Mouse (Mus musculus): ENCODE data around the gene Gm8113.
"Not testable (repeated sequence)": the region's sequence is repeated elsewhere in the genome, so short reads cannot be mapped to it uniquely, and the experiment has no call there.

Gm8113 gene

GRCm38 (mm10) chr14:43924688-43925403 is at the start of gene Gm8113:
Gene Gm8113, plus strand, starts transcription at chr14:43925390.
- DNase-seq: peak; percentile 67 to 68

- not testable (repeated sequence) for DNase-seq
Observed at GRCm38 (mm10) chr14:43875417-43875816, 49.8 kb upstream of the Gm8113 start, which contains the start of gene Ear1. Gene Ear1, minus strand, starts transcription at chr14:43875517.

- not testable (repeated sequence) for DNase-seq
Observed at GRCm38 (mm10) chr14:43877789-43878188, 47.4 kb upstream of the Gm8113 start.

GRCm38 (mm10) chr14:43879966-43880545 is 45.1 kb upstream of the Gm8113 start:
- DNase-seq: not testable (repeated sequence)

- DNase-seq: not testable (repeated sequence)
Observed at GRCm38 (mm10) chr14:43886235-43886634, 39.0 kb upstream of the Gm8113 start.

- DNase-seq: not testable (repeated sequence)
Observed at GRCm38 (mm10) chr14:43891288-43891687, 33.9 kb upstream of the Gm8113 start.

DNA sequence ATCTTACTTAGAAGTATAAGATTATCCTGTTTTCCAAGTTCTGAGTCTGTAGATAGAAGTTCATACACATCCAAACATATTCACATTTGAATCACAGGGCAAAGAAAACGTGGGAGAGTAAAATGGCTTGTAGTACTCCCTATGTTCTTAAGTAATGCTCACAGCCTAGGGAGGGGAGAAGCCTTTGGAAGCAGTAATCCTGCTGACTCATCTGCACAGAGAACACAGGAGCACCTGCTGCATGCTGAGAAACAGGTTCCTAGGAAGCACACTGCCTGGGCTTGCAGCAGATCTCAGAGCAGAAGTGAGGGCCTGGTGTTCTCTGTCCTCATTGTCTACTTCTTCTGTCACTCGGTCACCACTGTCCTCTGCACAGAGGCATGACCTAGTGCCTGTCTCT is 29.8 kb upstream of the Gm8113 start:
- DNase-seq: not testable (repeated sequence)

DNA sequence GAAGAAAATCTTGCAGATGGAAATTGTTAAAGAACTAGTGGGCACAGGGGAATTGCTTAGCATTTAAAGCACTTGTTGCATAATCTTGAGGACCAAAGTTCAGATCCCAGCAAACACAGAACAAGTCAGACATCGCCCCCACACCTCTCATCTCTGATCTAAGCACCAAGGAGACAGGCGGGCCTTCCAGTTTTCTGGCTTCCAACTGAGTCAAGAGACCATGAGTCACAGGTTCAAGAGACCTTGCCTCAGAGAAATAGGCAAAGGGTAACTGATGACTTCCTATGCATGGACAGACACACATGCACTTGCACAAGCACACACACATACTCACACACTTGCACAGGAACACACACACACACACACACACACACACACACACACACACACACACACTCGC is 26.6 kb upstream of the Gm8113 start:
- DNase-seq: not testable (repeated sequence)

DNA sequence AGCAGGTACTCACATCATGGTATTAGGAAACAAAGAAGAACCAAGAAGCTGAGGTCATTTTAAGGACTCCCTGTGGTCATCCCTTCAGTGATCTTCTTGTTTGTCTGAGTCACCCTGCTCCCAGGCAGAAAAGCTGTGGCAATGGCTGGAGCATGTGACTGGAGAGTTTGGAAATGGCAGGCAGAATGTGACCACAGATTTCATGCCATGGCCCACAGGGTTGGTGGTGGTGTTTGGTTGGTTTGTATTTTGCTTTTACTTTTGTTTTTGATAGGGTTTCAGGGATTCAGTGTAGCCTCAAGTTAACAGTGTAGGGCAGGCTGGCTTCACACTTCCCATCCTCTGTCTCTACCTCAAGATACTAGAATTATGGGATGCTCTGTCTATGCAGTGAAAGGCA is 7.0 kb upstream of the Gm8113 start:
- DNase-seq: not testable (repeated sequence)

DNA sequence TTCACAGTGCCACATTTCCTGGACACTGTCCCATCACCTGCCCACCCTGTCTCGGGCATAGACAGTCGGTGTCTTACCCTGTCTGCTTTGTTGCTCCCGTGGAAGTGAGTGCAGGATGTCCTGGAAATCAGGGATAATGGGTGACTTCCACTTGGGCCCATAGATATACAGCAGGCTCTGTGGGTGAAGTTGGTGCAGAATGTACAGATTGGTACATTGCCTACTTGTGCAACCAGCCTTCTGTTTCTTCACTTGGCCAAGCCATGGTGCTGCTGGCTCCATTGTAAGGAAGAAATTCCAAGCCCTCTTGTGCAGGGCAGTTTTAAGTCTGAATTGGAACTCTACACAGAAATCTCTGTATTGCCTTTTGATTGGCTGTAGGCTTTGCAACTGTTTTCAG is 1.7 kb upstream of the Gm8113 start, which contains the start of gene Ear10:
Gene Ear10, minus strand, starts transcription at position 101 of the 400 bp plus-strand sequence.
- not testable (repeated sequence) for DNase-seq

DNA sequence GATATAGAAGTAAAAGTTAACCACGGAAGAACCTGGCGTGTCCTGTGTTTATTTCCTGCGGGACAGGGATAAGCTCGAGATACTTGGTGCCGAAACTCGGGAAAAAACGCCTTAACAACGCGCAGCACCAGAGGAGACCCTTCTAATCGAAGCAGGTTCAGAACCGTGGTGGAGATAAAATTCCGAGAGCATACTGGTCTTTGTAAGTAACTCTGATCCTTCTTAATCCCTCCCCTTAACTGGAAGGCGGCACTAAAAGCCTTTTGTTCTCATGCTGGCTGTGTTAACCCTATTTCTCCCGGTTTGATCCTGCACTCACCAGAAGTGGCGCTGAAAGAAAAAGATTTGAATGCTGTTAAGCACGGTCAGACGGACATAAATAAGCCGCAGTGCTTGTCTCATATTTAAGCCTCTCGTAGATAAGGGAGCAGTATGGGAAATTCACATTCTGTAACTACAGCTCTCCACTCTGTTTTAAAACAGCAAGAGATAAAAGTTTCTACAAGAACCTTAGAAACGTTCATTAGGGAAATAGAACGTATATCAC is 287 bp downstream of the Gm8113 start:
- DNase-seq: peak in 1 of 2 experiments; percentile 1

DNA sequence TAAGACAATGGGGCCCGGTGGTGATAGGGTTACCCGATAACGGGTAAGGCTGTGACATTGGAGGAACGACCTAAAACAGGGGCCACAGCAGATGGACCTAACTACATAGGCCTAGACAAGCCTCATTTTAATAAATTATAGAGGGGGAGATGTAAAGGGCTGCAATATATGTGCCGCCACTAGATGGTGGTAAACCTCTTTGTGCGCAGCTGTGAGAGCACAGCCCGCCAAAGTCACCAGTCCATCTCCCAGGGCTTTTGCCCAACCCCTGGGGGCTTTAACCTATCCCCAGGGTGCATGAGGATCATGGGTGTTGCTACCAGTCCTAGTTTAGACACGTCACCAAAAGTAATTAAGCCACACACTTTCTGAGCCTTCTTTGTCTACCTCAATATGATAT is 7.8 kb downstream of the Gm8113 start:
- DNase-seq: peak; percentile 23 to 39

GRCm38 (mm10) chr14:43933399-43933798 is 8.2 kb downstream of the Gm8113 start:
- not testable (repeated sequence) for DNase-seq

- not testable (repeated sequence) for DNase-seq
Observed at GRCm38 (mm10) chr14:43953382-43953781, 28.2 kb downstream of the Gm8113 start.

DNA sequence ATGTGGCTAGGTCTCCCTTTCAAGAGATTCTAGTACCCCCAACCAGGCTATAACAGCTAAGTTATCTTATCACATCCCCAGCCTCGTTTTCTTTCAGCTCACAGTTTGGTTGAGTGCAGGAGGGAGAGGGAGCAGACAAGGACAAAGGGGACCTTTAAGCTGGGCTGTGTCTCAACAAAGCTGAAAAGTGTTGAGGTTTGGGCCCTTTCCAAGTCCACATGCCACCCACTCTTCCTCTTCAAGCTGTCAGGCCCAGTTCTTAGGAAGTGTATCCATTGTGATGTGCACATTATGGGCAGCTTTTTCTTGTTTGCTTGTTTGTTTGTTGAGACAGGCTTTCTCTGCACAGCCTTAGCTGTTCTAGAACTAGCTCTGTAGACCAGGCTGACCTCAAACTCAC is 29.9 kb downstream of the Gm8113 start:
- not testable (repeated sequence) for DNase-seq

- not testable (repeated sequence) for DNase-seq
Observed at GRCm38 (mm10) chr14:43956769-43957168, 31.6 kb downstream of the Gm8113 start, which contains the start of gene Ang5. Gene Ang5, plus strand, starts transcription at chr14:43957069.
